Mouse (Mus musculus) monocyte, adult 5-6 weeks (primary cell): ENCODE results near the gene Vegfa. TPM values are rescaled to one million over a fixed set of nuclear protein-coding genes. Genes with fewer than 3 reads are reported as not detected.

Experiments used
- ATAC-seq: fragments of 153-309, 156-312 bp; replicated peaks from 2 replicates; pipeline ENCODE4 v1.8.0; 2017; ENCODE audit warnings: mild to moderate bottlenecking; ENCODE audit not compliant: low TSS enrichment, insufficient number of reproducible peaks, severe bottlenecking, poor library complexity, low FRiP score
- total RNA-seq: library from RNA; stranded (forward); fragments of 200-1000, 200-491, 200-594 nt; gene quantifications from 3 replicates; pipeline ENCODE4 v1.2.3, GENCODE M21; 2017

Gene Vegfa
- total RNA-seq, 1 experiment from 2014 or later: 24.3 TPM

DNA sequence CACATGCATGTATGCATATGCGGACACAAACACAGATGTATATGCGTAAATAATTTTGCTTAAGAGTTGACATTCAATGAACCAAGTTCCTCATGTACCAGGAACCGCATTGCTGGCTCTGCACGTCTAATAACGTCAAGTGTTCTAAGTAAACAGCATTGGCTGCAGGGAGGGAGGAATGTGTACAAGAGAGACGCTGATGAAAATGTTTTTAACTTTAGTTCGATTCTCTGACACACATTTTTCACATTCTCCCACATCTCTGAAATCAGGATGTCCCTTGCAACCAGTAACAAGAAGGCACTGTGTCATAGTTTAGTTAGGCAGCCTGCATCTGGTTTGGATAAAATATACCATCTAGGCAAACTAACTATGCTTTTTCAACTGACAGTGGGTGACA is 23.6 kb upstream of the Vegfa start:
- ATAC-seq: no peak

DNA sequence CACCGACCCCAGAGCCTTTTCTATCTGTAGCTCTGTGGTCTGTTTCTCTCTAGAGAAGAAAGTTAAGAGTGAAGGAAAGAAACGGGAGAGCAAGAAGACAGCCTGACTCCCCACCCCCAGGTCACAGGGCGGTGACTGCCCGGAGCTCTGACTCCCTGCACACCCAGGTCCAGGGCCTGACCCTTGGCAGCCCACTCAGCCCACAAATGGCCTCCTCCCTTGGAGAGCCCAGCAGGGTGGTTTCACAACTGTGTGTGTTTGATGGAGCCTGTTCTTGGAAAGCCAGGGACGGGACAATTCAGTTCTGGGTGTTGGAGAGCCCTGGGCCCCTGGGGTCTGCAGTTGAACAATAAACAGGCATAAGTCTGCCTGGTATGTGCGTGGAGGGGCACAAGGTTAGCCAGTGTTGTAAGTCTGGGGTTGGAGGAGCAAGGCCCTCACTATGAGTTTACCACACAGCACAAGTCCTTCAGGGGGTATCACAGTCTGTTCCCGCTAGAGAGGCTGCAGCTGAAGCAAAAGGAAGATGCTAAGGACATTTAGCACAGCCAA is 21.2 kb upstream of the Vegfa start:
- no peak for ATAC-seq

DNA sequence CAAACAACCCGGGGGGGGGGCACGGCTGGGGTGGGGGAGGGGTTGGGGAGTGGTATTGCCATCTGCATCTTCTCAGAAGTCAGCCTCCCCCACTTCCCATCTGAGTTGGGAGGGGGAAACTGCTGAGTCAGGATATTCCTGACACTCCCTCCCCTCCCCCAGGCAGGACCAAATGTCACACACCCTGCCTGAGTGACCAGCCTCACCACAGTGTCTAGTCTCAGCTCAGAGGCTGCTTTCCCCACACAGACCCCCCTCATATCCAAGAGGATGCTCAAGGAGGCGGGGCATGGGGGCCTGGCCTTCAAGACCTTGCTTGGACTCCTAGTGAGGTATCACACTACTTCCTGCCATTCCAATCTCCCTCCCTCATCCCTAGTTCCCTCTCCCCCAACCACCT is 20.0 kb upstream of the Vegfa start:
- no peak for ATAC-seq

DNA sequence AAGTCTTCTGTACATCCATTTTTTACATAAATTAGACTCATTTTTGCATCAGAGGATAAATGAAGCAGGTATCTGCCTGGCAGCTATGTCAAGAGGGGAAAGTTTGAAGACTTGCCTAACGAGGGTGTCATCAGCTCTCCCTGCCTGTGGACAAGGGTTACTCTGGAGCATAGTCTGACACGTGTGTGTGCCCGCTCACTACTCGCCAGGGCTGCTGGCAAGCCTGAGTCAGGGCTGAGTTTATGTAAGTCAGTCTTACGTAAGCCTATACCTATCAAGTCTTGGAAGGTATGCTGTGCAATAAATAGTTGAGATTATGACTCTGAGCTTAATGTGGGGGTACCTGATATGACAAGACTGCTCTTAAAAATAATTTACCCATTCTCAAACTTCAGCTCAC is 19.2 kb upstream of the Vegfa start:
- no peak for ATAC-seq

DNA sequence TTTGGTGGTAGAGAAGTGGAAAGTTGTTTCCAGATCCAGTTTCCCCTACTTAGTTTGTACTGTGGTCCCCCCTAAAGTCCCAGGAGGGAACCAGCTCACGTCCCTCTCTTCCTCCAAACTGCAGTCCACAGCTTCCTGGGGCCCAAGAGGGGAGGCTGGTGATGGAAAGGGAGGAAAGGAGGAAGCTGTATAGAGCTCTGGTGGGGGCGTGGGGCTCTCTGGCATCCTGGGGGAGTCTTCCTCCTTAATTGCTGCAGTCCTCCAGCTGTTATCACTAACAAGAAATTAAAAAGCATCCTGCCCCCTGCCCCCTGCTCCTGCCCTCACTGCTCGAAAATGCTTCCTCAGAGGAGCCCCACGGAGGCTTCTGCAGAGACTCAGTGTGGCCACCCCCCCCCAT is 17.4 kb upstream of the Vegfa start:
- no peak for ATAC-seq

DNA sequence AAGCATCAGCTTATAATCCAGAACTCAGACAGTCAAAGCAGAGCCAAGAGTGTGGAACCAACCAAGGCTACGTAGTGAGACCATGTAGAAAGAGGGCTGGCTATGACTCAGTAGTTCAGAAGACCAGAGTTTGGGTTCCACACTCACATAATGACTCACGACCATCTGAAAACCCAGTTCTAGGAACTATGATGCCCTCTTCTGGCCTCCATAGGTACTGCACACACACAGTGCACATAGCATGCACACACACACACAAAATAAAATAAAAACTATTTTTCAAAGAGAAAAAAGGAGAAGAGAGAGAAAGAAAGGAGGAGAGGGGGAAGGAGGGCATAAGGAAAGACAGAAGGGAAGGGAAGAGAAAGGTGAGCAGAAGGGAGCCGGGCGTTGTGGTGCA is 16.0 kb upstream of the Vegfa start:
- no peak for ATAC-seq

DNA sequence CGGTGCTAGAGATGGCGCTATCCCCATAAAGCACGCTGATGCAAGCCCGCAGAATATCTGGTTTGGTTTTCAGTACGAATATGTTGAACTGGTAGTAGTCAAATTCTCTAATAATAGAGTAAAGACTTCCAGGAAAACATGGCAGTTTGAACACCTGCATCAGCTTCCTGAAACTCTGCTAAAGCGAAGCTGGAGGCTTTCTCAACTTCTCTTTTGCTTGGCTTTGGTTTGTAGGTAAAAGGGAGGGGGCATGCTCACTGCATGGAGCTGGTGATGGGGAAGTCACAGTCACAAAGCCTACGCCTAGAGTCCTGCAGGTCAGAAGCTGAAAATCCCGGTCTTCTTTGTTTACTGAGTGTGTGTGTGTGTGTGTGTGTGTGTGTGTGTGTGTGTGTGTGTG is 13.6 kb upstream of the Vegfa start:
- ATAC-seq: no peak

DNA sequence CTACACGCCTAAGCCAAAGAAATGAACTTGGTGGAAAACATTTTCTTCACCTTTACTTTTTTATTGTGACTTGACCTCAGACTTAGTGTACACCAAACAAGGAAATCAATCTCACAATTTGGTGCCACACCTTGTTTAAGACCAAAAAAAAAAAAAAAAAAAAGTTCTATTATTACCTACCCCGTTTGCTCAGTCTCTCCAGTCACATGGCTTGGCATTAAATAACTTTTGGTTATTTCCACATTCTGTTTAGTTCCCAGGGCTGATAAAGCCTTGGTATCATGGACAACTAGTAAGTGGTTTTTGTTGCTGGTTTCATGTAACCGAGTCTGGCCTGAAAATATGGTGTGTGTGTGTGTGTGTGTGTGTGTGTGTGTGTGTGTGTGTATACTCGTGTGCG is 12.8 kb upstream of the Vegfa start:
- ATAC-seq: no peak

DNA sequence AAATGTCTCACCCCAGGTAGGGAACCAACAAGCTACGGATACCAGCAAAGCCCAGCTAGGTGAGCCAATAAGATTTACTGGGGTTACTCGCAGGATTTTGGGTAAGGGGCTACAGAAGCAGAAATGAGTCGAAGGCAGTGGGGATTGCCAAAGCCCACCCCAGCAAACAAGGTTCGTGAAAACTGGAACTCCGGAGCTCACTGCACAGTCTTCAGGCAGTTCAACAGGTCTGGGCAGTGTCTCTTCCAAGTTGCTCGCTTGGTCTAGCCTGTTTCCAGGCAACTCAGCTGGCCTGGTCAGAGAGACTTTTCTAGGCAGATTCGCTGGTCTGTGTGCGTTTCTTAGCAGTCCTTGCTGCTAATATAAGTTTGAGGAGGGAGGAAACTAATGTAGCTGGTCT is 10.0 kb upstream of the Vegfa start:
- no peak for ATAC-seq

DNA sequence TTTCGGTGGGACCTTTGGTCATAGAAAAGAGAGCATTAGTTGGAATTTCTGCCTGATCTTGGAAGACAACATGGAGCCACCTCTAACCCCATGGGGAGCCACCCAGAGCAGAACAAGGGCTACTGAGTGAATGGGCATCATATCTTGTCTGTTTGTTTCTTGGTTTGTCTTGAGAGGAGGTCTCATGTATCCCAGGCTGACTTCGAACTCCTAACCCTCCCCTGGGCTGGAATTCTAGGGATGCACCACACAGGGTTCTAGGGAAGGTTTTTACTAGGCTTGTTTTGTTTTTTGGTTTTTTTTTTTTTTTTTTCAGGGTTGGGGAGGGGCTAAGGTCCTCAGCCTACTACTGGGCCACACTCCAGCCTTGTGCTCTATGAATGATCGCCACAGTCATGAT is 9.5 kb upstream of the Vegfa start:
- no peak for ATAC-seq

DNA sequence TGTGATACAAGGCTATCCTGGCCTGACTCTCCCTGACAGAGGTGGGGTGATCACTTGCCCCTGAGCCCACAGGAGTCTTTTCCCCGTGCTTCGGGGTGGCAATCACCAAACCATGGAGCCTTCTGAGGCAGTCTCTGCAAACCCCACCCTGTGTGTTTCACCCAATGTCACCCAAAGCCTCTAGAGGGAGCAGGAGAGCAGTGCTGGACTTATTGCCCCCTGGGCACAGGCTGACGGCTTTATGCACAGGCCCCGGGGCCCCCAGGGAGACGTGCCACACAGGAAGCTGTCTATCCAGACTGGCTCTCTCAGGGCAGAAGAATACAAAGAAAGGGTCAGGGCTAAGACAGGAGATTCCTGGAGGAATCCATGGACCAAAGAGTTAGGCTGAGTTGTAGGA is 9.1 kb upstream of the Vegfa start:
- ATAC-seq: peak; percentile 23; the same call in 1 of the 2 replicates

DNA sequence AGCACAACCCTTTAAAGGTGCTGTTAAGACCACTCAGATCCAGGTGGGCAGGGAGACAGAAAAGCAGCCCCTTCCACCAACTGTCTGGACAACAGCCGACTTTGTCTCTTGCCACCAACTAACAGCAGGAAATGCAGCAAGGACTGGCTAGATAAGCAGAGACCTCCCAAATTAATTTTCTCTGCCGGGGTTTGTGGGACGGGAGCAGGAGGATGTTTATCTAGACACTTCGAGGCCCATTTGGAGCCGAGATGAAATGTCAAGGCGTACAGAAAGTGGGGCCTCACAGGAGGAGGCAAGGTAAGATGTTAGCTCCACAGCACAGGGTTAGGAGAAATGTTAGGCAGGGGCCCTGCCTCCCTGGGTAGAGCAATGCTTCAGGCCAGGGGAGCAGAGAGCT is 8.4 kb upstream of the Vegfa start:
- ATAC-seq: no peak

DNA sequence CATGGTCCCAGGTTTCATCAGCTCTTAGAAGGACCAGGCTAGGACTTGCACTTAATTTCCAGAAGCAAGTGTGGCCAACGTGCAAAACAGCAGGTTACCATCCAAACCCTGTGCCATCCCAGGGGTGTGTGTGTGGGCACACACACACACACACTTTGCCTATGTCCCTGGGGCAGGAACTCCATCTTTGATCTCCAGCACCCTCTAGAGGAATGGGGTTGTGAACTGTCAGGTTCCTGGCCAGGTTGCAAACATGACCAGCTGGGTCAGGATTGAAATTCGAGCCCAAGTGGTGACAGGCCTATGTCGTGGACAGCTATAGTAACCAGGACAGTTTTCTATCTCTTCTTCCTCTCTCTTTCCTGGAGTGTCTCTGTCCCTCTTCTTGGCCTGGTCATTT is 6.7 kb upstream of the Vegfa start:
- no peak for ATAC-seq

DNA sequence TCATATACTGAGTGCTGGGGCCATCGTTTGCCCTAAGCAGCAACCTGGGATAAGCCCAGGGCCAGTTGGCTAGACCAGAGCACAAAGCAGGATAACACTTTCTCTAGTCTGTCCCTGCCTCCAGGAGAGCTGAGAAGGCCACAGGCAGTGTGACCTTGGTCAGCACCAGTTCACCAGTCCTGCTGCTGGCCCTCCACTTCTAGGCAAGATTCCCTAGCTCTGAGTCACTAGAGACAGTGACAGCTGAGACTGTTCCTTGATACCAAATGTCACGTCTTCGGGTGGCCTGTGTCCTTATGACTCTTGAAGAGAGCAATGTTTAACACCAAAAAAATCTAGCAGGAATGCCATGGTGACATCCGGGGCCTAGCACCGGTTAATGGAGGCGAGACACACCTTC is 4.2 kb upstream of the Vegfa start:
- no peak for ATAC-seq

DNA sequence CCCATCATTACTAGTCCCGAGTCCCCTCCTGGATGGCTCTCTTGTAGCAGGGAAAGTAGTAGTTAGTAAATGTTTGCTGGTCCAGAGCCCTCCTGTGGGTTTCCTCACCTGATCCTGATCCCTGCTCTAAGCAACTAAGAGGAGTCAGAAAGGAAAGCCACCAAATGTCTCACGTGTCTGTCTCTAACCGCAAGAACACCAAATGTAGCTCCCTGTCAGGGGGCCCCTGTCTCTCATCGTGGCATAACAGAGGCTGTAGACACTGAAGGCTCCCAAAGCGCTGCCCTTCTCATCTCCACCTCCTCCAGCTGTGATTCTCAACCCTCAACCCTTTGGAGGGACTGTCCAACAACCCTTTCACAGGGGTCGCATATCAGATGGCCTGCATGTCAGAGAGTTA is 1.9 kb upstream of the Vegfa start:
- ATAC-seq: no peak

DNA sequence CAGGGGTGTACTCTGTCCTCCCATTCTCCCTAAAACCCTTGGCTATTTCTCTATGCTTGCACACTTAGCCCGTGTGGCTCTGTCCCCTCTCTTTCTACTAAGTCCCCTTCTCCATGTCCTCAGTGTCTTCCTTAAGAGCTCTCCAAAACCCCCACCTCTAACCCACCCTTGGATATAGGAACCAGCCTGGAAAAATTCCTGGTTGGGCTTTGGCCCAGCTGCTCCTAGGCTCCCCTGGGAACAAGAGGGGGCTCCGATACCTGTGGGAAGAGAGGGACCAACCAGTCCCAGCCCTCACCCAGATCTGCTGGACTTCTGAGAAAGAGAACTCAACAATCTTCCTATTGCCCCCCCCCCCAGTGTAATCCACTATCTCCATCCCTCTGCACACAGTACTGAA is 1.4 kb upstream of the Vegfa start:
- ATAC-seq: no peak

DNA sequence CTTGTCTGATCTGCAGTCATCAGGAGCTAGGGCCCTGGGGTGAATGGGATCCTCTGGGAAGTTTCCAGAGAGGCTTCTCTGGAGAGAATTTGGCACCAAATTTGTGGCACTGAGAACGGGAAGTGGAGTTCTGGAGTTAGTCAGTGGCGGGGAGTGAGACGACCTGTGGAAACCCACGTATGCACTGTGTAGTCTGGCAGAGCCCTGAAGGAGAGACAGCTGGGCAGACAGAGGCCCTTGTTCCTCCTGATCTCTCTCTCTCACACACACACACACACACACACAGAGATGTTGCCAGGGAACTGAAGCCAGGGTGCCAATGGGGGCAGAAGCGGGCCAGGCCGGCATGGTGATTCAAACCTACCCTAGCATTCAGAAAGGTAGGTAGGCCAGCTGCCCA is 953 bp upstream of the Vegfa start:
- ATAC-seq: no peak

DNA sequence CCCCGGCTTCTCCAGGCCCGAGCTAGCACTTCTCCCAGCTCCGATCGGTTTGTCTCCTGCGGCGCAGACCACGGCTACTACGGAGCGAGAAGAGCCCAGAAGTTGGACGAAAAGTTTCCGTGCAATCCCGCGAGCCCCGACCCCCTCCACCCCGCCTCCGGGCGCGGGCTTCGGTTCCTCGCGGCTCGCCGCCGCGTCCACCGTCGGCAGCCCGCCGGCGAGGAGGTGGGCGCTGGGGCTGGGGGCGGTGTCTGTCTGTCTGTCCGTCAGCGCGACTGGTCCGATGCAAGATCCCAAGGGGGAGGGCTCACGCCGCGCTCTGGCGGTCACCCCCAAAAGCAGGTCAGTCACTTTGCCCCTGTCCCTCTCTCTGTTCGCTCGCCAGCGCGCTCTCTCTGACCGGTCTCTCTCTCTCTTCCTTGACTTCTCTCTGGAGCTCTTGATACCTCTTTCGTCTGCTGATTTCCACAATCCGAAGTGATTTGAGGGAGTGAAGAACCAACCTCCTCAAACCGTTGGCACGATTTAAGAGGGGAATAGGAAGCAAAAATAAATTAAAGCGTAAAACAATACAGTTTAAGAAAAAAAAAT is 453 bp downstream of the Vegfa start:
- ATAC-seq: no peak

DNA sequence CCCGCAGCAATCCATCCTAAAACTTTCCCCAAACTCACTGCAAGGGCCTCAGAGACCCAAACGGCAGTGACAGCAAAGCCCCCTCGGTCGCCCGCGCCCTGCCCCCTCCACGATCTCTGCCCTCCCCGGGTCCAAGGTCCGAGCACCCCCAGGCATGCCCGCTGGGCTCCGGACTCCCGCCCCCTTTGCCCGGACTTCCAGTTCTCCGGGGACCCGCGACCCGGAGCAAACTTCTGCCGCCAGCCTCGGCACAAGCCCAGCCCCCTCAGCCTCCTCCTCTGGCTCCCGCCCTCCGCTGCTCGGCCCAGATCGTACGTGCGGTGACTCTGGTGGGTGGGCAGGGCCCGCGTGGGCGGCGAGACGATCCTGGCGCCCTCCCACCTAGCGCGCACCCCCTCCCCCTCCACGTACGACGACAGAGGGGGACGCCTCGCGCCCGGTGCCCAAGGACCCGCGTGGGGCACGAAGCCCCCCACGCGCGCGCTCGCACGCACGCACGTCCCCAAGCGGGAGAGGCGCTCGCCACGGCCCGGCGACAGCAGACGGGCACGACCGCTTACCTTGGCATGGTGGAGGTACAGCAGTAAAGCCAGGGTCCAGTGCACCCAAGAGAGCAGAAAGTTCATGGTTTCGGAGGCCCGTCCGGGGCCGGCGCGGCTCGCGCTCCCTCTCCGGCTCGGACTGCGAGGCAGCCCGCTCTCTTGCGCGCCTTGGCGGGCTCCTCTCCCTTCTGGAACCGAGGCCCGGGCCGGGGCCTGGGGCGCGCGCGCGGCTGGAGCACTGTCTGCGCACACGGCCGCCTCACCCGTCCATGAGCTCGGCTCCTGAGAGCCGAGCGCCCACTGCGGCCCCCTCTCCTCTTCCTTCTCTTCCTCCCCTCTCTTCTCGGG is 1.2 kb downstream of the Vegfa start:
- no peak for ATAC-seq

DNA sequence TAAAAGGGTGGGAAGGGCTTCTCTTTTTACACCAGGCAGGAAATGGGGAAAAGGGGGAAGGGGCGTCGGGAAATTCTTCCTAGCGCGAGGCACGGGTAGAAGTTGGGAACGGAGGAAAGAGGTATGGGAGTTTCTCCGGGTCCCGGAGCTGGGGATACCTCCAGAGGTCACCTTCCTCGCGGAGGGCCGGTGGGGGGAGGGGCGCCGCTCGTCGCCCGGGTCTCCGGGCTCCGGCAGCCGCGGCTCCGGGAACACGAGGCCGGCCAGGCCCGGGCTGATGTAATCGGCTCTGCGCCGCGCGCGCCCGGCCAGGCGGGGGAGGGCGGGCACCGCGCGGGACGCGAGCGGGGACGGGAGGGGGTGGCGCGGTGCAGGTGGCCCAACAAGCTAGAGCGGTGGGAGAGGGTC is 1.8 kb downstream of the Vegfa start:
- no peak for ATAC-seq
